Mouse (Mus musculus): Measurements from ENCODE around the gene Epha3. TPM values are rescaled to one million over a fixed set of nuclear protein-coding genes. Genes with fewer than 3 reads are reported as not detected.

The Epha3 gene
- under 1 TPM; 0.26 to 0.41 TPM for total RNA-seq (2021)
- long read RNA-seq, experiment 1 = 0 reads
- long read RNA-seq, experiment 2 = 0 reads

- peak; percentile 36 for DNase-seq (ENCODE audit: low spot score)
These were observed at the start of gene Epha3 for GRCm38 (mm10) chr16:63863913-63864330. TSS of gene Epha3 (minus strand) at chr16:63864175.

GRCm38 (mm10) chr16:63903425-63903824 is 39.5 kb upstream of the Epha3 start:
- DNase-seq (ENCODE audit: low spot score) = no peak

GRCm38 (mm10) chr16:63881190-63881589 is 17.2 kb upstream of the Epha3 start:
- no peak for DNase-seq (ENCODE audit: low spot score)

- peak; percentile 2 for DNase-seq (ENCODE audit: low spot score)
These were observed 8.3 kb upstream of the Epha3 start for GRCm38 (mm10) chr16:63872313-63872712.

GRCm38 (mm10) chr16:63864463-63864976 is 545 bp upstream of the Epha3 start:
- no peak for DNase-seq (ENCODE audit: low spot score)

GRCm38 (mm10) chr16:63863181-63863580 is 794 bp downstream of the Epha3 start:
- DNase-seq (ENCODE audit: low spot score) = no peak

GRCm38 (mm10) chr16:63857561-63857960 is 6.4 kb downstream of the Epha3 start:
- no peak for DNase-seq (ENCODE audit: low spot score)

- peak; percentile 12 for DNase-seq (ENCODE audit: low spot score)
These were observed 7.1 kb downstream of the Epha3 start for GRCm38 (mm10) chr16:63856658-63857552.

GRCm38 (mm10) chr16:63850297-63850696 is 13.7 kb downstream of the Epha3 start:
- DNase-seq (ENCODE audit: low spot score) = no peak

GRCm38 (mm10) chr16:63842911-63843310 is 21.1 kb downstream of the Epha3 start:
- no peak for DNase-seq (ENCODE audit: low spot score)

- DNase-seq (ENCODE audit: low spot score) = no peak
These were observed 26.5 kb downstream of the Epha3 start for GRCm38 (mm10) chr16:63837466-63837865.

GRCm38 (mm10) chr16:63821164-63821563 is 42.8 kb downstream of the Epha3 start:
- DNase-seq (ENCODE audit: low spot score) = no peak

GRCm38 (mm10) chr16:63817606-63818005 is 46.4 kb downstream of the Epha3 start:
- DNase-seq (ENCODE audit: low spot score) = no peak

- DNase-seq (ENCODE audit: low spot score) = no peak
These were observed 47.3 kb downstream of the Epha3 start for GRCm38 (mm10) chr16:63816672-63817071.

- no peak for DNase-seq (ENCODE audit: low spot score)
These were observed 54.1 kb downstream of the Epha3 start for GRCm38 (mm10) chr16:63809871-63810270.

- no peak for DNase-seq (ENCODE audit: low spot score)
These were observed 55.0 kb downstream of the Epha3 start for GRCm38 (mm10) chr16:63808991-63809390.

- DNase-seq (ENCODE audit: low spot score) = no peak
These were observed 57.4 kb downstream of the Epha3 start for GRCm38 (mm10) chr16:63806437-63807129.

- DNase-seq (ENCODE audit: low spot score) = no peak
These were observed 58.0 kb downstream of the Epha3 start for GRCm38 (mm10) chr16:63806025-63806424.

GRCm38 (mm10) chr16:63801436-63801835 is 62.5 kb downstream of the Epha3 start:
- DNase-seq (ENCODE audit: low spot score) = no peak

GRCm38 (mm10) chr16:63798341-63798740 is 65.6 kb downstream of the Epha3 start:
- DNase-seq (ENCODE audit: low spot score) = no peak

GRCm38 (mm10) chr16:63794292-63794691 is 69.7 kb downstream of the Epha3 start:
- DNase-seq (ENCODE audit: low spot score) = no peak

- no peak for DNase-seq (ENCODE audit: low spot score)
These were observed 70.2 kb downstream of the Epha3 start for GRCm38 (mm10) chr16:63793805-63794204.

All from gastrocnemius, adult 18-20 months (tissue).